Mouse (Mus musculus) kidney, embryonic 16.5 days (tissue): Measurements from ENCODE around the gene Stac2. TPM values are rescaled to one million over a fixed set of nuclear protein-coding genes. Genes with fewer than 3 reads are reported as not detected.
A peak's percentile ranks its signal among the peaks of the same experiment; 100 is the strongest.

Source experiments
- ATAC-seq: fragments of 200-750 bp; cut with Nextera tagmentation; 2 replicates; pipeline ENCODE4 v1.8.0; 2017; ENCODE audit warnings: moderate TSS enrichment; ENCODE audit not compliant: low FRiP score, low TSS enrichment
- H3K27ac ChIP-seq: fragments of 300-500 bp; sonication (generic); 2 replicates; pipeline ENCODE4 v1.5.1; 2014; ENCODE audit warnings: low read length
- H3K27me3 ChIP-seq: fragments of 300-500 bp; sonication (generic); 2 replicates; pipeline ENCODE4 v1.6.1; 2014; ENCODE audit warnings: low read length, control low read depth, mixed read lengths; ENCODE audit not compliant: insufficient read depth
- H3K36me3 ChIP-seq: fragments of 300-500 bp; sonication (generic); 2 replicates; pipeline ENCODE4 v1.6.1; 2014; ENCODE audit warnings: low read length, control low read depth, mixed read lengths; ENCODE audit not compliant: insufficient read depth
- H3K4me1 ChIP-seq: fragments of 300-500 bp; sonication (generic); 2 replicates; pipeline ENCODE4 v1.6.1; 2014; ENCODE audit warnings: low read length, control low read depth, mixed read lengths; ENCODE audit not compliant: insufficient read depth
- H3K4me2 ChIP-seq: fragments of 300-500 bp; sonication (generic); replicated peaks from 2 replicates; pipeline ENCODE4 v1.6.1; 2014; ENCODE audit warnings: low read depth, low read length
- H3K4me3 ChIP-seq: fragments of 300-500 bp; sonication (generic); 2 replicates; pipeline ENCODE4 v1.5.1; 2014; ENCODE audit warnings: mild to moderate bottlenecking, low read length
- H3K9ac ChIP-seq: fragments of 300-500 bp; sonication (generic); replicated peaks from 2 replicates; pipeline ENCODE4 v1.6.1; 2014; ENCODE audit warnings: low read length
- H3K9me3 ChIP-seq: fragments of 300-500 bp; sonication (generic); 2 replicates; pipeline ENCODE4 v1.6.1; 2016; ENCODE audit warnings: low read length, control low read depth
- WGBS: fragments of 180-500 bp; shearing (Covaris S2); extraction: QIAGEN DNeasy Blood & Tissue Kit; methylation state at CpG from one replicate; pipeline ENCODE4 v1.1.7; 2014; 5-methylcytosine and 5-hydroxymethylcytosine counted together
- polyA plus RNA-seq: library from polyadenylated mRNA; unstranded; fragments of >200 nt; fragmentation: Nextera tagmentation; extraction: Ambion mirVana; gene quantifications from 2 replicates; pipeline ENCODE4 v1.2.1, GENCODE M21; 2015

Stac2 gene
- polyA plus RNA-seq, 1 experiment from 2014 or later = 3.3 TPM

DNA sequence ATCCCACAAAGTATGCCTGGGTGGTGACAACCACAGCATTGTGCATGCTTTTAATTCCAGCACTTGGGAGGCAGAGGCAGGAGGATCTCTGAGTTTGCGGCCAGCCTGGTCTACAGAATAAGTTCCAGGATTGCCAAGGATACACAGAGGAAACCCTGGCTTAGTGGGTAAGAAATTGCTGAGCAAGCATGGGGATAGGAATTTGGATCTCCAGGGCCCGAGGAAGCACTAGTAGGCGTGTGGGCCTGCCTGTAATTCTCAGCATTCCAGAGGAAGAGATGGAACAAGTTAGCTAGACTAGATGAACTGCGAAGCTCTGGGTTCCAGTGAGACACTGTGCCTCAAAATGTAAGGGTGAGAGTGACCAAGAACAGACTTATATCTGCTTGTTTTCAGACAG, 20.2 kb upstream of the Stac2 start:
- H3K4me2 ChIP-seq = no peak overlapping the region
- WGBS = 88% methylated on average over 4 of the region's 4 CpGs
- H3K9ac ChIP-seq = no peak overlapping the region
- no peak overlapping the region for H3K4me3 ChIP-seq
- no peaks in the 10 kb centered on the region for H3K9me3 ChIP-seq
- H3K27ac ChIP-seq = no peak overlapping the region
- H3K36me3 ChIP-seq = no peaks in the 10 kb centered on the region
- ATAC-seq = no peak
- H3K27me3 ChIP-seq = no peaks in the 10 kb centered on the region
- H3K4me1 ChIP-seq = no peaks in the 10 kb centered on the region

DNA sequence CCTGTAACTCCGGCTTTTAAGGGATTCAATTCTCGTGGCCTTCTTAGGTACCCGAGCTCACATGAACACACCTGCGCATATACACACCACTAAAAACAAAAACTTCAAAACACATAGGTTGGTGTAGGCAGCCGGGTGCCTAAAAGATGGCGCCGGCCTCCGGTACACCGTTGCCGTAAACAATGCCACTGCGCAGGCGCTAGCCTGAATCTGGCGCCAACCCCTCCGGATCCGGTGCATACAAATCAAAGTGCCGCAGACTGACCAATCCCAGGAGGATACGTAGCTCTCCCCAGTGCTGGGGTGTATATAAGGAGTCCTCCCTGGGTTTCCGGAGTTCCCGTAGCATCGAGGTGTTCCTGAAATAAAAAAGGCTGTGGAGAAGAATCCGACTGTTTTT, 14.0 kb upstream of the Stac2 start:
- Histone ChIP-seq H3K4me3 (no peak overlapping the region), H3K9ac (no peak overlapping the region), H3K4me2 (no peak overlapping the region), H3K27me3 (no peaks in the 10 kb centered on the region), H3K9me3 (peaks cover 10% of the 10 kb centered on the region), H3K27ac (no peak overlapping the region), H3K4me1 (no peaks in the 10 kb centered on the region), H3K36me3 (no peaks in the 10 kb centered on the region)
- ATAC-seq = no peak
- 94% methylated on average over 21 of the region's 21 CpGs for WGBS

DNA sequence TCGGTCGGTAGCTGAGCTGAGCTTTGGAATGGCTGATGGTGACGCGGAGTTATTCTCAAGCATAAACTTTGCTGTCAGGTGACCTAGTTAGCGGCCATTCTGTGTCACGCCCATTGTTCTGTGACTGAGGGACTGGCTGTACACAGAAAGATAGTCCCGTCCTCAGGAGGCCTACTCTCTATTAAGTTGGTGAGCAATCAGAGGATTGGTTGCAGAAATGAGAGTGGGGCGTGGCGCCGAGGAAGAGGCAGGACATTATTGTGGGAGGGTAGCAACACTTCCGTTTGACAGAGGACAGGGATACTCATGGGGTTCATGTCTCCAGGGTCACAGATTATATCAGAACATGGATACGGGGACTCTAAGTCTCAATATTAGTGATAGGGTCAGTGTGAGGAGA, 12.9 kb upstream of the Stac2 start:
- ATAC-seq = no peak

DNA sequence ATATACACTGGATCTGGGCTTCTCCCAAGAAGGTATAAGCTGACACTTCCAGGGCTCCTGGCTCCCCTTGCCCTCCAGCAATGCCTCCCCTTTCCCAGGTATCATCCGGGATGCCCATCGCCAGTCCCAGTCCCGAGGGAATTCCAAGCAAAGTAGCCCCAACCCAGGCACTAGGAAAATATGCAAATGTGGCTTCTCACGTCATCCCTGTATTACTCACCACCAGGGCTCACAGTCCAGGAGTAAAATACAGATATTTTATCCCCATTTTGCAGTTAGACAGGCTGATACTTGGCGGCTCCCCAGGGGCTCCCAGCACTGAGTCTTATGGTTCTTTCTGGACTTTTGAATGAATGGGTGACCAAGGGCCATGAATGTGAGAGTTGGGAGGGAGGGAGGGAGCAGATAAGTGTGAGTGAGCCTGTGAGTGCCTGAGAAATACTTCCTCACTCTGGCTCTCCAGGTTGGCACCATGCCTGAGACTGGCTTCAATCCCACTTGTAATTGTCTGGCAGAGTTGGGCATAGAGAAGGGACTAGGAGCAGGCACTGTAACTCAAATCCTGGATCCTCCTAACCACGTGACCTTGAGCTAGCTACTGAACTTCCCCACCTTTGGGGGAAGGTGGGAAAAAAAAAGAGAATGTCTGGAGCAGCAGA, 8.8 kb upstream of the Stac2 start:
- no peak overlapping the region for H3K27ac ChIP-seq
- no peak overlapping the region for H3K9ac ChIP-seq
- WGBS = 64% methylated on average over 6 of the region's 6 CpGs
- ATAC-seq = no peak
- H3K27me3 ChIP-seq = no peaks in the 10 kb centered on the region
- peaks cover 6% of the 10 kb centered on the region; the same call in 1 of the 2 replicates for H3K4me1 ChIP-seq
- H3K9me3 ChIP-seq = peaks cover 7% of the 10 kb centered on the region; the same call in 1 of the 2 replicates
- no peak overlapping the region for H3K4me3 ChIP-seq
- H3K36me3 ChIP-seq = no peaks in the 10 kb centered on the region
- no peak overlapping the region for H3K4me2 ChIP-seq

More for the DNA sequence above, 12.9 kb upstream of the Stac2 start:
- Histone ChIP-seq H3K4me2 (no peak overlapping the region), H3K27ac (no peak overlapping the region), H3K4me1 (no peaks in the 10 kb centered on the region), H3K36me3 (no peaks in the 10 kb centered on the region), H3K9ac (no peak overlapping the region), H3K9me3 (peaks cover 10% of the 10 kb centered on the region), H3K4me3 (no peak overlapping the region), H3K27me3 (no peaks in the 10 kb centered on the region)
- WGBS = 89% methylated on average over 12 of the region's 12 CpGs

DNA sequence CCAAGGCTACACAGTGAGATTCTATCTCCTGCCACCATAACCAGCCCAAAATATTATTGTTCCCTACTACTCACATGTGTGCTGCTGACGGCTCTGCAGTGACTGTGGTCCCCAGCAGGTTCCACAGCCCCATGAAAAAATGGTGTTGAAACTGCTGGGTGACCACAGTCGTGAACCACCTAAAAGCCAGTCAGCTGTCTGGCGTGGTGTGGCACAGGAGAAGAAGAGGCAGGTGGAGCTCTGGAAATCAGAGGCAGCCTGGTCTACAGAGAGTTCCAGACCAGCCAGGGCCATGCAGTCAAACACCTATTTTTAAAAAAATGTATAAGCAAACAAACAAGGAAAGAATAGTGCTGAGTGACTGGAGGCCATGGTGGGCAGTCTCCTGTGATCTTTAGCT, 8.2 kb upstream of the Stac2 start:
- no peak overlapping the region for H3K9ac ChIP-seq
- H3K4me2 ChIP-seq = no peak overlapping the region
- WGBS = 64% methylated on average over 3 of the region's 3 CpGs
- H3K27me3 ChIP-seq = no peaks in the 10 kb centered on the region
- H3K27ac ChIP-seq = no peak overlapping the region
- no peak for ATAC-seq
- no peak overlapping the region for H3K4me3 ChIP-seq
- no peaks in the 10 kb centered on the region for H3K36me3 ChIP-seq
- 0 out of 2 replicates have a peak, but pooled peaks cover 2% of the 10 kb centered on the region for H3K9me3 ChIP-seq
- H3K4me1 ChIP-seq = peaks cover 8% of the 10 kb centered on the region; the same call in 1 of the 2 replicates

DNA sequence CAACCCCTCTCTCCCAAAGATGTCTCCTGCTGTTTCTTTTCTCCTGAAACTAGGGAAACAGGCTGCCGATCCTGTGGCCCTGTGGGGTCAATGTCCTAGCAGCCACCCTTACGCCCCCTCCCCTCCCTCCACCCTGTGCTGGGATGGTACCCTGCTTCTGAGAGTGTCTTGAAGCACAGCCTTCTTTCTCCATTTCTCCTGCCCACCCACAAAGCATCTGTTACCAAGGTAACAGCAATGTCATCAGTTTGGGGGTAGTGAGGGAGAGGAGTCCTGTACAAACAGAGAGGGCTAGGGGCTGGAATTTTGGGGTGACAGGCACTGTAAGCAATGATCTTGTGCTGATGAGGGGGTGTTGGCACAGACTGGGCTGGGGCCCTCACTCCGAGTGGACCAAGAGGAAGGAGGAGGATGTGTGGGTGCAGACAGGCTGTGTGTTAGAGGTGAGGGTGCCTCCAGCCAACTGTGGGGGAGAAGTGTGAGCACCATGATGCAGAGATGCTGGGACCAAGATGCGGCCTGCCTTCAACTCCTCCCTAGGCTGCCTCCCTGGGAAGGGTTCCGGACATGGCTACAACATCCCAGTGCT, 6.9 kb upstream of the Stac2 start:
- no peak overlapping the region for H3K27ac ChIP-seq
- H3K4me3 ChIP-seq = no peak overlapping the region
- H3K4me1 ChIP-seq = peaks cover 8% of the 10 kb centered on the region; the same call in 1 of the 2 replicates
- H3K9ac ChIP-seq = no peak overlapping the region
- H3K9me3 ChIP-seq = 0 out of 2 replicates have a peak, but pooled peaks cover 2% of the 10 kb centered on the region
- no peak overlapping the region for H3K4me2 ChIP-seq
- WGBS = 76% methylated on average over 5 of the region's 5 CpGs
- no peaks in the 10 kb centered on the region for H3K36me3 ChIP-seq
- ATAC-seq = no peak
- 0 out of 2 replicates have a peak, but pooled peaks cover 3% of the 10 kb centered on the region for H3K27me3 ChIP-seq

DNA sequence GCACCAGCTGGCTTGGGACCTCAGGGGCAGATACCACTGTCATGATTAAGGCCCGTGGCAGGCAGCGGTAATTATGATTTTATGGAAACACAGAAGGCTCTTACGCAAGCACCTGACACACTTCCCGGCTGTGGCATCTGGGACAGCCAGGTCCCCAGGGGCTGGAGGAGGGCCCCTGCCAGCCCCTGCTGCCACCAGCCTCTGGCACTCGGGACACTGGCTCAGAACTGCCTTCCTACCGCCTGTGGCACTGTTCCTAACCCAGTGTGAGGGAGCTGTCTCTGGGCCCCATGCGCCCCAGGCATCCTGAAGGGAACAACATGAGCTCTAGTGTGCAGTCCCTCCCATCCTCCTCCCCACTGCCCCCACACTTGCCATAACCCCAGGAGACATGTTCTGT, 6.4 kb upstream of the Stac2 start:
- Histone ChIP-seq H3K4me3 (no peak overlapping the region), H3K4me1 (peaks cover 8% of the 10 kb centered on the region; the same call in 1 of the 2 replicates), H3K27me3 (0 out of 2 replicates have a peak, but pooled peaks cover 3% of the 10 kb centered on the region), H3K4me2 (no peak overlapping the region), H3K36me3 (no peaks in the 10 kb centered on the region), H3K9ac (no peak overlapping the region), H3K27ac (no peak overlapping the region), H3K9me3 (0 out of 2 replicates have a peak, but pooled peaks cover 2% of the 10 kb centered on the region)
- ATAC-seq = no peak
- WGBS = 69% methylated on average over 7 of the region's 7 CpGs

DNA sequence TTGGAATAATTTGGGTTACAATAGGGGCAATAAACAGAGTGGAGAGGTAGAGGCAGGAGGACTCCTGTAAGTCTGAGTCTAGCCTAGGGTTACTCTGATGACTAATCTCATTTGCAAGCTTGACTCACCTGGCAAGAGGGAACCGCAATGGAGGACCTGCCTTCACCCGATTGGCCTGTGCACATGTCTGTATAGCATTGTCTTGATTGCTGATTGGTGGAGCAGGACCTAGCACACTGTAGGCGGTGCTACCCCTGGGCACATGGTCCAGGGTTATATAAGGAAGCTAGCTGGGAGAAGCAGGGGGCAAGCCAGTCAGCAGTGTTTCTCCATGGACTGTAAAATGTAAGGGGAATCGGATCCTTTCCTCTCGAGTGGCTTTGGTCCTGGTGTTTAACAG, 4.7 kb upstream of the Stac2 start:
- no peak overlapping the region for H3K27ac ChIP-seq
- H3K9ac ChIP-seq = no peak overlapping the region
- H3K4me1 ChIP-seq = peaks cover 9% of the 10 kb centered on the region
- H3K27me3 ChIP-seq = peaks cover 5% of the 10 kb centered on the region; the same call in 1 of the 2 replicates
- ATAC-seq = no peak
- H3K36me3 ChIP-seq = no peaks in the 10 kb centered on the region
- H3K4me2 ChIP-seq = no peak overlapping the region
- no peak overlapping the region for H3K4me3 ChIP-seq
- H3K9me3 ChIP-seq = 0 out of 2 replicates have a peak, but pooled peaks cover 2% of the 10 kb centered on the region
- 80% methylated on average over 5 of the region's 5 CpGs for WGBS

DNA sequence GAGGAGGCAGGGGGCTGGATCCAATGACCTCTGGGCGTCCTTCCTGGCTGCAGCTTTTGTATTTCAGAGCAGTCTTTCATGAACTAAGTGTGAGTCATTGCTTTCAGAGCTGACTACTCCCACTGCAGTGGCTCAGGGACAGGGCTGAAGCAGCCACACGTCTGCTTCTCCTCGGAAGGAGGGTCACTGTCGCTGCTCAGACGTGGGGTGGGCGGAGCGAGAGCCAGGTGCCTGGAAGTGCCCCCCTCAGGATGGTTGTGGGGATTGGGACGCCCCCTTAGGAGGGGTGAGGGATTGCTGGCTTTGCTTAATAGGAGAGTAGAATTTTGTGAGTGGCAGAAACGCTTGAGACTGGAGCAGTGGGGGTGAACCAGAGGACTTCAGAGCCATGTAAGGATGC, 4.2 kb upstream of the Stac2 start:
- 13% methylated on average over 9 of the region's 9 CpGs for WGBS
- H3K4me3 ChIP-seq = no peak overlapping the region
- 0 out of 2 replicates have a peak overlapping the region, but pooled peaks have one; percentile 3 for H3K4me2 ChIP-seq
- no peak for ATAC-seq
- peak overlapping the region; percentile 25; the same call in 1 of the 2 replicates for H3K9ac ChIP-seq
- 0 out of 2 replicates have a peak, but pooled peaks cover 2% of the 10 kb centered on the region for H3K9me3 ChIP-seq
- H3K27ac ChIP-seq = no peak overlapping the region
- peaks cover 10% of the 10 kb centered on the region; the same call in 1 of the 2 replicates for H3K27me3 ChIP-seq
- peaks cover 14% of the 10 kb centered on the region for H3K4me1 ChIP-seq
- no peaks in the 10 kb centered on the region for H3K36me3 ChIP-seq
